Mouse (Mus musculus) heart, embryonic 11.5 days (tissue): ENCODE results near the gene Negr1. TPM values are rescaled to one million over a fixed set of nuclear protein-coding genes. Genes with fewer than 3 reads are reported as not detected.

Experiments
- ATAC-seq: fragments of 200-750 bp; cut with Nextera tagmentation; replicated peaks from 2 replicates; pipeline ENCODE4 v1.8.0; 2017; ENCODE audit warnings: moderate library complexity; ENCODE audit not compliant: insufficient number of reproducible peaks, low FRiP score, low TSS enrichment
- H3K27ac ChIP-seq: fragments of 300-500 bp; sonication (generic); 2 replicates; pipeline ENCODE4 v1.5.1; 2014; ENCODE audit warnings: mild to moderate bottlenecking, low read depth, low read length
- H3K27me3 ChIP-seq: fragments of 300-500 bp; sonication (generic); 2 replicates; pipeline ENCODE4 v1.6.1; 2014; ENCODE audit warnings: mild to moderate bottlenecking, low read length, mixed read lengths; ENCODE audit not compliant: control insufficient read depth, insufficient read depth
- H3K36me3 ChIP-seq: fragments of 300-500 bp; sonication (generic); 2 replicates; pipeline ENCODE4 v1.6.1; 2014; ENCODE audit warnings: mild to moderate bottlenecking, low read length, moderate library complexity, mixed read lengths; ENCODE audit not compliant: control insufficient read depth, insufficient read depth
- H3K4me1 ChIP-seq: fragments of 300-500 bp; sonication (generic); 2 replicates; pipeline ENCODE4 v1.6.1; 2014; ENCODE audit warnings: low read length; ENCODE audit not compliant: control insufficient read depth, insufficient read depth
- H3K4me2 ChIP-seq: fragments of 300-500 bp; sonication (generic); 2 replicates; pipeline ENCODE4 v1.6.1; 2014; ENCODE audit warnings: mild to moderate bottlenecking, moderate library complexity
- H3K4me3 ChIP-seq: fragments of 300-500 bp; sonication (generic); 2 replicates; pipeline ENCODE4 v1.5.1; 2014; ENCODE audit warnings: low read depth, low read length
- H3K9ac ChIP-seq: fragments of 300-500 bp; sonication (generic); 2 replicates; pipeline ENCODE4 v1.6.1; 2014; ENCODE audit warnings: mild to moderate bottlenecking, low read depth, low read length, moderate library complexity
- H3K9me3 ChIP-seq: fragments of 300-500 bp; sonication (generic); replicated peaks from 2 replicates; pipeline ENCODE4 v1.6.1; 2016; ENCODE audit warnings: low read length; ENCODE audit not compliant: control insufficient read depth
- WGBS: fragments of 180-500 bp; shearing (Covaris S2); extraction: QIAGEN DNeasy Blood & Tissue Kit; methylation state at CpG from one replicate; pipeline ENCODE4 v1.1.7; 2014; ENCODE audit not compliant: insufficient replicate concordance; 5-methylcytosine and 5-hydroxymethylcytosine counted together
- polyA plus RNA-seq: library from polyadenylated mRNA; unstranded; fragments of >200 nt; fragmentation: Nextera tagmentation; extraction: Ambion mirVana; gene quantifications from 2 replicates; pipeline ENCODE4 v1.2.1, GENCODE M21; 2014

Negr1 gene
- polyA plus RNA-seq, 1 experiment from 2014 or later: 2.6 TPM

DNA sequence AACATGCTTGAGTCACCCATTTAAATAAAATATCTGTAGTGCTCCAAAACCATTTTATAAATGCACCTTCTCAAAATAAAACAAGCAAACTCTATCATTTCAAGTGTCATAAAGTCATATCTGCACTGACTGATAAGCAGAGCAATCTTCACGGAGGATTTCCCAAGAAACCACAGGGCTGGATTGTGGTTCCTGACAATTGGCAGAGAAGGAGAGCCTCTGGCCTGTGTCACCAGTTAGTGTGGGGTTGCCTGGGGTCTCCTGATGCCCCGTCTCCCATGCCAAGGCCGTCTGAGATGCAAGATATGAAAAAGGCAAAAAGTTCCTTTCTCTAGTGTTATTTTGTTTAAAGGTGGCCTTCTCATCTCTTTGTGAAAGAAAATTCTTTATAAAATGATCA, 77.8 kb downstream of the Negr1 start:
- Histone ChIP-seq H3K4me1 (no peaks in the 10 kb centered on the region), H3K9ac (no peak overlapping the region), H3K9me3 (no peaks in the 10 kb centered on the region), H3K36me3 (no peaks in the 10 kb centered on the region), H3K27ac (no peak overlapping the region), H3K4me3 (no peak overlapping the region), H3K4me2 (no peak overlapping the region), H3K27me3 (no peaks in the 10 kb centered on the region)
- WGBS: 42% methylated on average over 3 of the region's 3 CpGs
- ATAC-seq: no peak

DNA sequence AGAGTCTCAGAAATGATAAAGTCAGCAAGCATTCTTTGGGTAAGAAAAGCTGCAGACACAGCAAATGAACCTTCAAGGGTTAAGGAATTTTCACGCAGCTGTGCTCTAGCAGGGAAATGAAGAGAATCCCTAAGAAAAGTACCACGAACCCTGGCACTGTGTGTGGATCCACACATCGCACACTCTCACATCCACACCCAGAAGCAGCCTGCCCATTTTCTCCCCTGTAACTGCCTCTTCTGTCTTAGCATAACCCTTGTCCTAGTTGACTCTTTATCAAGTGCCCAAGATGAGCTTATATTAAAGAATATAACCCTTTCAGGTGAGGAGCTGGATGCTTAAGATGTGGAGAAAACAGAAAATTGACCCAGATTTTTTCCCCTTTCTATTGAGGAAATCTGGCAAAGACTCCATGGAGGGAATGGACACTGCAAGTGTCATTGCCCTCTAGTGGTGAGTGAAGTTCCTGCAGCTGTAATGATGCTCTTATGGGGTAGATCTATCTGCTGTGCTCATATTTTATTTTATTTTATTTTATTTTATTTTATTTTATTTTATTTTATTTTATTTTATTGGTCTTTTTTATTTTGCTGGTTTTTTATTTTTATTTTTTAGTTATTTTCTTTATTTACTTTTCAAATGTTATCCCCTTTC, 82.2 kb downstream of the Negr1 start:
- Histone ChIP-seq H3K27me3 (no peaks in the 10 kb centered on the region), H3K9ac (no peak overlapping the region), H3K4me2 (no peak overlapping the region), H3K27ac (no peak overlapping the region), H3K36me3 (no peaks in the 10 kb centered on the region), H3K4me1 (no peaks in the 10 kb centered on the region), H3K9me3 (no peaks in the 10 kb centered on the region), H3K4me3 (no peak overlapping the region)
- WGBS: 81% methylated on average over 3 of the region's 3 CpGs
- no peak for ATAC-seq

GRCm38 (mm10) chr3:156648378-156648777, 86.8 kb downstream of the Negr1 start:
- Histone ChIP-seq H3K36me3 (no peaks in the 10 kb centered on the region), H3K4me3 (no peak overlapping the region), H3K27ac (no peak overlapping the region), H3K4me2 (no peak overlapping the region), H3K27me3 (no peaks in the 10 kb centered on the region), H3K9me3 (no peaks in the 10 kb centered on the region), H3K4me1 (no peaks in the 10 kb centered on the region), H3K9ac (no peak overlapping the region)
- ATAC-seq: no peak
- WGBS: 76% methylated on average over 3 of the region's 3 CpGs

DNA sequence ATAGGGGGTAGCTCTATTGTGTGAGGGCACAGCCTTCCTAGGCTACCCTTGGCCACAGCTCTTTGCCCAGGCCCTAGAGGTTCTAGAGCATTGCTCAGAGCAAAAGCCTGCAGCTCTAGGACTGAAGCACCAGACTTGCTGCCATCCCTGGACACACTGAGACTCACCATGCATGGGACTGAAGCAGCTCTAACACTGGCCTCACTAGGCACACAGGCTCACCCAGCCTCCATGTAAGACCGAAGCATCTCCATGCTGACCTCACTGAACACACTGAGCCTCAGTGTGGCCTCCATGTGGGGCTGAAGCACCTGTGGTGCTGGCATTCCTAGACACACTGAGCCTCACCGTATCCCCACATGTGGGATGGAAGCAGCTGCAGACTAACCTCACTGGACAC, 101.0 kb downstream of the Negr1 start:
- WGBS: 82% methylated on average over 2 of the region's 2 CpGs
- no peaks in the 10 kb centered on the region for H3K27me3 ChIP-seq
- no peak overlapping the region for H3K4me3 ChIP-seq
- ATAC-seq: no peak
- no peak overlapping the region for H3K4me2 ChIP-seq
- no peak overlapping the region for H3K27ac ChIP-seq
- H3K9me3 ChIP-seq: no peaks in the 10 kb centered on the region
- H3K4me1 ChIP-seq: no peaks in the 10 kb centered on the region
- no peaks in the 10 kb centered on the region for H3K36me3 ChIP-seq
- H3K9ac ChIP-seq: no peak overlapping the region

DNA sequence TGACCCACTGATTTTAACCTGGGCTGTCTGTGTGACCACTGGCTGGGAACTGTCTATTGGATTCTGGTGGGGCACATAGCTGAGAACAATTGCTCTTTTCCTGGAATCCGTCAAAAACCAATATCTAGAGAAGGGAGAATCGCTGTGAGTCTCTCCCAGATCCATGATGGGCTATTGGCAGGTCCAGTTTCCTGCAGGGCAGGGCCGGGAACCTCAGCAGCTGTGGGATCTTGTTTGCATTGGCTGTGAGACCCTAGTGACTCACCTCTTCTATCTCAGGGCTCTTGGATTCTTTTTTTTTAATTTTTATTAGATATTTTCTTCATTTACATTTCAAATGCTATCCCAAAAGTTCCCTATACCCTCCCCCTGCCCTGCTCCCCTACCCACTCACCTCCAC, 111.0 kb downstream of the Negr1 start:
- Histone ChIP-seq H3K27ac (no peak overlapping the region), H3K4me3 (no peak overlapping the region), H3K9me3 (no peaks in the 10 kb centered on the region), H3K4me1 (no peaks in the 10 kb centered on the region), H3K9ac (no peak overlapping the region), H3K27me3 (no peaks in the 10 kb centered on the region), H3K36me3 (no peaks in the 10 kb centered on the region), H3K4me2 (no peak overlapping the region)
- ATAC-seq: no peak
- WGBS: 67% methylated on average over 3 of the region's 3 CpGs

DNA sequence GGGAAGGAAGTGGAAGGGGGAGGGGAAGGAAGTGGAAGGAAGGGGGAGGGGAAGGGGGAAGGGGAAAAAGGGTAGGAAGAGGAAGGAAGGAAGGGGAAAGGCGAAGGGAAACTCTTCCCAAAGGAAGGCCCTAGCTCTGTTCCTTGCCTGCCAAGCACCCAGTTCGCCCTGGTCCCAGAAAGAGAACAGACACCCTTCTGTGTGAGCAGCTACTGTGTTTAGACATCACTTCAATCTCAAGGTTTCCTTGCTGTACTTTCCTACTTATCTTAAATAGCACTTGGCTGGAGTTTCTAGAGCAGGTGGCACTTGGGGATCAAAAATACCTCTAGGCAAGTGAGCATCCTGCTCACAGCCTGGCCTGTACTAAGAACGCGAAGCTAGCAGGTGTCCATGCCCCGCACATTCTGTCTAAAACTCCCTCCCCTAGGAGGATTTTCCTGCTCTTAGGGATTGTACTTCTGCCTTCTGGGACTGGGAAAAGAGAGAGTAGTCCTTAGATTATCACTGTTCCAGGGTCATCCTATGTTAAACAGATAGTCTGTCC, 128.5 kb downstream of the Negr1 start:
- 86% methylated on average over 5 of the region's 5 CpGs for WGBS
- ATAC-seq: no peak

DNA sequence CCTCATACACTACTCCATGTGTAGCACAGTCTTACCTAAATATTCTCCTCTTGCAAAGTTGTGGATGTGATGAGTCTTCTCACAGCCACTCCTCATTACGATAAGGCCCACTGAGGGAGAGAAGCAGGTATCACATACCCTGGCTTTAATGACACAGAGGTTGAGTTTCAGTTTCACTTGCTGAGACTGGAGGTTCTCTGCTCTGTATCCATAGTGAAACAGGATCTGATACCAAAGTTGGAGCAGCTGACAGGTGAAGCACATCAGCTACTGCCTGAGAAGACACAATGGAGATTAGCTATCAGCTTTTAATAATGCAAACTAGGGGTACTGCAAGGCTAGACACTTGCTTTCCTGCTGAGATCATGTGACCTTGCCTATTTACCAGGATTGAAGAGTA, 137.1 kb downstream of the Negr1 start:
- H3K9ac ChIP-seq: no peak overlapping the region
- H3K4me3 ChIP-seq: no peak overlapping the region
- WGBS: 87% methylated on average over 1 of the region's 1 CpGs
- H3K9me3 ChIP-seq: no peaks in the 10 kb centered on the region
- no peaks in the 10 kb centered on the region for H3K4me1 ChIP-seq
- H3K27me3 ChIP-seq: no peaks in the 10 kb centered on the region
- no peak overlapping the region for H3K27ac ChIP-seq
- ATAC-seq: no peak
- H3K4me2 ChIP-seq: no peak overlapping the region
- H3K36me3 ChIP-seq: no peaks in the 10 kb centered on the region

More for the DNA sequence above, 128.5 kb downstream of the Negr1 start:
- Histone ChIP-seq H3K9ac (no peak overlapping the region), H3K4me1 (no peaks in the 10 kb centered on the region), H3K27me3 (no peaks in the 10 kb centered on the region), H3K9me3 (no peaks in the 10 kb centered on the region), H3K36me3 (no peaks in the 10 kb centered on the region), H3K27ac (no peak overlapping the region), H3K4me3 (no peak overlapping the region), H3K4me2 (no peak overlapping the region)

GRCm38 (mm10) chr3:156703241-156703640, 141.6 kb downstream of the Negr1 start:
- Histone ChIP-seq H3K9ac (no peak overlapping the region), H3K4me3 (no peak overlapping the region), H3K9me3 (no peaks in the 10 kb centered on the region), H3K4me1 (no peaks in the 10 kb centered on the region), H3K4me2 (no peak overlapping the region), H3K27me3 (no peaks in the 10 kb centered on the region), H3K27ac (no peak overlapping the region), H3K36me3 (no peaks in the 10 kb centered on the region)
- no peak for ATAC-seq
- 68% methylated on average over 1 of the region's 1 CpGs for WGBS

DNA sequence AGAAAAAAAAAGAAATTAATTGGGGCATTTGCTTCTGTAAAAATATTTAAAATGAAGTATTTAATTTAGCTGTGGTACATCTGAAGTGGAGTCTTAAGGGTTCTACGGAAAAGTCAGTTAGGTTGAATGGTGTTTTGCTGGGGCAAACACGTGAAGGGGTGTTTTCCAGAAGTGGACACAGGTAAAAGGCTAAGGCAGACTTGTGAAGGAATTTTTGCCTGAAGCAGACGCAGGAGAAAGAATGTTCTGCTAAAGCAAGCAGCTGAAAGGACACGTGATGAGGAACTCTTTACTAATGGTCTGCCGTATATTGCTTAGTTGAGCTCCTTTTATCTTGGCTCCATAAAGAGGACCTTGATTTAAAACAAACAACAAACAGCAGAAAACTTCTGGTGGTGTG, 148.6 kb downstream of the Negr1 start:
- Histone ChIP-seq H3K4me1 (no peaks in the 10 kb centered on the region), H3K9ac (no peak overlapping the region), H3K4me2 (no peak overlapping the region), H3K27ac (no peak overlapping the region), H3K9me3 (no peaks in the 10 kb centered on the region), H3K27me3 (no peaks in the 10 kb centered on the region), H3K4me3 (no peak overlapping the region), H3K36me3 (no peaks in the 10 kb centered on the region)
- 66% methylated on average over 5 of the region's 5 CpGs for whole genome bisulfite sequencing
- ATAC-seq: no peak
